Mouse (Mus musculus): ENCODE measurements around the gene Pim3. TPM values are rescaled to one million over a fixed set of nuclear protein-coding genes. Genes with fewer than 3 reads are reported as not detected.
A peak's percentile ranks its signal among the peaks of the same experiment; 100 is the strongest.

Pim3 gene
- polyA plus RNA-seq, 1 experiment from 2014 or later = 45.6 TPM

DNA sequence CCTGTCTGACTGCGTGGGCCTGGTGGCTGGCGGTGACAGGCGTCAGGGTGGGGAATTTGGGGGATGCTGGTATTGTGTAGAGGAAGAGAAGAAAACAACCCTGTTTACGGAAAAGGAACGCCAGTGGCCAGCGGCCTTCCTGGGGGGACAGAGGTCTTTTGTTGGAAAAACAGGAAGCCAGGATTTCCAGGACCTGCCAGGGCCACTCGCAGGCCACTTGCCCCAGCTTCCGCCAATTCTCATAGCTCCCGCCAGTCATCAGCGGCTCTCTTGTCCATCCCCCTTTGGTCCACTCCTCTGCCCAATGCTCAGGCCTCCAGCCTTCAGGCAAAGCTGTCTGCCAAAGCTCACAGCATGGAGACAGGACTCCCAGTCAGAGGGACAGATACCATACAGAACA is 21.9 kb upstream of the Pim3 start:
- no peak overlapping the region; the same call in 1 of the 2 replicates for H3K27ac ChIP-seq
- H3K4me2 ChIP-seq = no peak overlapping the region
- no peak for ATAC-seq (ENCODE audit: low FRiP score)
- H3K4me3 ChIP-seq = no peak overlapping the region
- H3K4me1 ChIP-seq (replicated peaks) = peaks cover 38% of the 10 kb centered on the region
- H3K27me3 ChIP-seq = no peaks in the 10 kb centered on the region
- H3K36me3 ChIP-seq = no peaks in the 10 kb centered on the region
- H3K9ac ChIP-seq = no peak overlapping the region
- WGBS = 69% methylated on average over 10 of the region's 10 CpGs
- H3K9me3 ChIP-seq = no peaks in the 10 kb centered on the region

DNA sequence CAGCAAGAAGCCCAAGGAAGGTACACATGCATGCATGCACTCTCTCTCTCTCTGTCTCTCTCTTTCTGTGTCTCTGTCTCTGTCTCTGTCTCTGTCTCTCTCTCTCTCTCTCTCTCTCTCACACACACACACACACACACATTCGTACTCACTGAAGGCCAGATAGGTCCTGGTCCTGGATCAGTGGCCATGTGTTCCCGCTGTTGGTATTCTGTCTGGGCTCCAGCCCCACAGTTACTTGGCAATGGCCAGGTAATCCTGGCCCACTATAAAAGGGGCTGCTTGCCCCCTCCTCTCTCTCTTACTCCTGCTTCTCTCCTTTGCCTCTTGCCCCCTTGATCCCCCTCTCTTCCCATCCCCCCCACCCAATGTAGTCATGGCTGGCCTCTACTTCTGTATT is 20.8 kb upstream of the Pim3 start:
- no peaks in the 10 kb centered on the region for H3K36me3 ChIP-seq
- no peaks in the 10 kb centered on the region for H3K27me3 ChIP-seq
- H3K4me3 ChIP-seq = no peak overlapping the region
- H3K4me1 ChIP-seq (replicated peaks) = peaks cover 38% of the 10 kb centered on the region
- no peak overlapping the region for H3K9ac ChIP-seq
- no peaks in the 10 kb centered on the region for H3K9me3 ChIP-seq
- H3K4me2 ChIP-seq = no peak overlapping the region
- H3K27ac ChIP-seq = no peak overlapping the region
- WGBS = 89% methylated on average over 2 of the region's 2 CpGs
- ATAC-seq (ENCODE audit: low FRiP score) = no peak

DNA sequence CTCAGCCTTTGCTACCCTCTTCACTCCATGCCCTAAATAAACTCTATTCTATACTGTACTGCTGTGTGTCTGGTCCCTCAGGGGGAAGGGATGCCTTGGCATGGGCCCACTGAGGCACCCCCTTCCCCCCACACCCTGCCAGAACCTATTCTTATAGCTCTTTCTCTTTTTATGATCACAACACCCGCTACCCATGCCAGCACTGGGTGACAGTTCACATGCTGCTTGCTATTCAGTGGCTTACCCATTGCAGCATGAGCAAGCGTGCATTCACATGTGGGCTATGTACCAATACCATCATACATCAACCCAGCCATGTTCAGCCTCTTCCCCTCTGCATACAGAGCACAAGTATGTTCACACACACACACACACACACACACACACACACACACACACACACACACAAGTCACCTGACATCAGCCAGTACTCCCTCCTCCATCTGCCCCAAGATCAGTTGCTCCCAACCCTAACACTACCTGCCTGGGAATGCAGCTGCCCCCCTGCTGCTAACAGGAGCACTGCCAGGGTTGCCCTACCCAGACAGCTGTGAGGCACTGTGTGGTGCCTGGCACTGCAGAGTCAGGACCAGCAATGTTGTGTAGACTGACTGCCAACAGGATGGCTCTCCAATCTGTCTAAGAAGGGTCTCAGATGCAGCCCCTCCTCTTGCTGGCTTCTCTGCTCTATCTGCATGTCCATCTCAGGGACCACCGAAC is 20.2 kb upstream of the Pim3 start:
- Histone ChIP-seq H3K4me2 (no peak overlapping the region), H3K4me3 (no peak overlapping the region), H3K27ac (no peak overlapping the region), H3K9ac (no peak overlapping the region), H3K9me3 (no peaks in the 10 kb centered on the region), H3K27me3 (no peaks in the 10 kb centered on the region), H3K4me1 (replicated peaks) (peaks cover 34% of the 10 kb centered on the region), H3K36me3 (no peaks in the 10 kb centered on the region)
- no peak for ATAC-seq (ENCODE audit: low FRiP score)
- 86% methylated on average over 3 of the region's 3 CpGs for WGBS

DNA sequence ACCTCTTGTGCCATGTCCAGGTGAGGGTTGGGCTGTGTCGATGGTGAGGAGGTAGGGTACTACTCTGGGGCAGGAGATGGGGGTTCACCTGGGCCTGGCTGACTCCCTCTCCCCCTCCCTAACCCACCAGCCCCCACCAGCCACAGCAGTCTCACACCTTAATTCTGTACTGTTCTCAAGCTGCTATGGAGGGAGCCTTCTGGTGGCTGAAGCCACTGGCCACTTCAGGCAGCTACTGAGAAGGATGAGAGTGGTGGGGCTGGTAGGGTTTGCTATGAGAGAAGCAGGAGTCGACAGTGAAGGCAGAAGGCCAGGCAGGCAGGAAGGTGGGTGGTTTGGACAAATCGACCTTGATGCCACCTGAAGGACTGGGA is 19.7 kb upstream of the Pim3 start:
- H3K4me3 ChIP-seq = no peak overlapping the region
- peaks cover 31% of the 10 kb centered on the region for H3K4me1 ChIP-seq (replicated peaks)
- no peaks in the 10 kb centered on the region for H3K36me3 ChIP-seq
- no peak for ATAC-seq (ENCODE audit: low FRiP score)
- 79% methylated on average over 3 of the region's 3 CpGs for WGBS
- no peak overlapping the region for H3K4me2 ChIP-seq
- H3K9me3 ChIP-seq = no peaks in the 10 kb centered on the region
- no peak overlapping the region for H3K27ac ChIP-seq
- H3K9ac ChIP-seq = no peak overlapping the region
- no peaks in the 10 kb centered on the region for H3K27me3 ChIP-seq

DNA sequence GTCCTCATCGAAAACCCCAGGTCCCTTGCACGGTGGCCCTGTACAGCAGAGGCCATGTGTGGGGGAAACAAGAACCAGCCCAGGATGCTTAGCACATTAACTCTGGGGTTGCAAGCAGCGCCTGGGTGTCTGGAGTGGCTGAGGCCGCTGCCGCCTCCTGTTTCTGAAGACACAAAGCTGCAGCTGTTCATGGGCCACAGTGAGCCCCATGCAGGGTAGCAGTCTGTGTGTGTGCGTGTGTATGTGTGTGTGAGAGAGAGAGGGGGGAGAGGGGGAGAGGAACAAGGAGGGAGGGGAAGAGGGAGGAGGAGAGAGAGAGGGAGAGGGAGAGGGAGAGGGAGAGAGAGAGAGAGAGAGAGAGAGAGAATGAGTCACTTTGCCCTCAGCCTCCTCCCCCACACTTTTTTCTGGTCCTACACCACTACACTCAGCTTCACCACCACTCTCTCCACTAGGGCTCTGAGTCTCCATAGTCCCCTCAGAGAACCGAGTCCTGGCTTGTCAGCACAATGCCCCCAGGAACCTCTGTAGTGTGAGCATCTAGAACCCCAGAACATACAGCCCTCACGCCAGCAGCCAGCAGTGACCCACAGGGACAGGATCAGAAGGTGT is 18.4 kb upstream of the Pim3 start:
- no peak overlapping the region for H3K9ac ChIP-seq
- no peak overlapping the region for H3K4me2 ChIP-seq
- 46% methylated on average over 8 of the region's 8 CpGs for WGBS
- no peaks in the 10 kb centered on the region for H3K9me3 ChIP-seq
- peaks cover 22% of the 10 kb centered on the region for H3K4me1 ChIP-seq (replicated peaks)
- H3K36me3 ChIP-seq = no peaks in the 10 kb centered on the region
- ATAC-seq (ENCODE audit: low FRiP score) = no peak
- H3K4me3 ChIP-seq = no peak overlapping the region
- no peaks in the 10 kb centered on the region for H3K27me3 ChIP-seq
- peak overlapping the region; percentile 23; the same call in 1 of the 2 replicates for H3K27ac ChIP-seq

DNA sequence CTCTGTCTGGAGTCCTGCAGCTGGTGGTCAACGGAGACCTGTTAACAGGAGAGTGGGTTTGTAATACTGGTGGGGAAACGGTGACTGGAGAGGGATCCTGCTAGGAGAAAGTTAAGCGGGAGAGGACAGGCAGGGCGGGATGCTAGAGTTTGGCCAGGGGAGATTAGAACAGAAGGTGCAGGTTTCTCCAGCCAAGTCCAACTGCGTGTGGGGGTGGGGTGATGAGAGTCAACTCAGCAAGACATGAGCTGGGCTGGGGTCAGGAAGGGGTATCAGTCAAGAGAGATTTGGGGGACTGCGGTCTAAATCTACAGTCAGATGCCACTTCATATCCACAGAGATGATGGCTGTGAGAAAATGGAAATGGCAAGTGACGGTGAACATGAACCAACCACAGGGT is 17.0 kb upstream of the Pim3 start:
- peaks cover 11% of the 10 kb centered on the region; the same call in 1 of the 2 replicates for H3K4me1 ChIP-seq (replicated peaks)
- H3K27ac ChIP-seq = no peak overlapping the region
- no peak overlapping the region for H3K4me3 ChIP-seq
- no peaks in the 10 kb centered on the region for H3K27me3 ChIP-seq
- 93% methylated on average over 7 of the region's 7 CpGs for WGBS
- no peak for ATAC-seq (ENCODE audit: low FRiP score)
- no peak overlapping the region for H3K9ac ChIP-seq
- H3K4me2 ChIP-seq = no peak overlapping the region
- H3K9me3 ChIP-seq = no peaks in the 10 kb centered on the region
- no peaks in the 10 kb centered on the region for H3K36me3 ChIP-seq

DNA sequence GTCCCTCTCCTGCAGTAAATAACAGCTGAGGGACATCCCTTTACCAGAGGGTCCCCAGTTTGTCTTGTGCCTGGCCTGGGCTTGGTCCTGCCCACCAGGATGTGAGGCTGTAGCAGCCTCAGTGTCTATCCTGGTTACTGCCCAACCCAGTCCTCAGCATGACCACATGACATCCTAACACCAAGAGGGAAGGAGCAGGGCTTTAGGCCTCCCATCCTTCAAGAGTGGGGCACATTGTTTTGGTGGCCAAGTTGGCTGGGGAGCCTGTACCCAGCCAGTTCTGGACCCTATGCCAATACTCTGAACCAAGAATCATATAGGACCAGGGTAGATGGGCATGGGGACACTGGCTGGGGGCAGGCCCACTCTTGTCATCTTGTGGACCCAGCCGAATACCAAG is 13.3 kb upstream of the Pim3 start:
- Histone ChIP-seq H3K36me3 (no peaks in the 10 kb centered on the region), H3K27me3 (no peaks in the 10 kb centered on the region), H3K9me3 (no peaks in the 10 kb centered on the region), H3K4me1 (replicated peaks) (peaks cover 11% of the 10 kb centered on the region), H3K4me3 (no peak overlapping the region), H3K27ac (no peak overlapping the region), H3K4me2 (no peak overlapping the region), H3K9ac (no peak overlapping the region)
- WGBS = 91% methylated on average over 1 of the region's 1 CpGs
- ATAC-seq (ENCODE audit: low FRiP score) = no peak

DNA sequence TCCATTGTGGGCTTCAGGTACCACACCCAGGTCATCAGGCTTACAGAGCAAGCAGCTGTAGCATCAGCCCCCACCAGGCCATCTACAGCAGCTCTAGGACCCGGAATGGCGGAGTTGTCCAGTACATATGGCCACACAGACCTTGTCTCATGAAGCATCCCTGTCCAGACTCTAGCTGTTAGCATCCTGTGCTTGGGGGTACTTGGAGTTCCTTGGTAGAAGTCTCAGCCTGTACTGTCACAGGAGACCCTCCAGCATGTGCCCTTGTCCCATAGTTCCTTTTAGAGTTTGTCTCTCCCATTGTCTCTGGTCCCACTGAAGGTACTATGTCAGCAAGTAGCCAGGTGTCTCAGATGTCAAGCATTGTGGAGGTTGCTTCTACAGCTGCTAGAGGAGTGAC is 12.4 kb upstream of the Pim3 start:
- no peaks in the 10 kb centered on the region for H3K36me3 ChIP-seq
- H3K9me3 ChIP-seq = no peaks in the 10 kb centered on the region
- no peak overlapping the region for H3K27ac ChIP-seq
- no peak overlapping the region for H3K9ac ChIP-seq
- ATAC-seq (ENCODE audit: low FRiP score) = no peak
- no peak overlapping the region for H3K4me2 ChIP-seq
- H3K4me1 ChIP-seq (replicated peaks) = peaks cover 17% of the 10 kb centered on the region
- 90% methylated on average over 2 of the region's 2 CpGs for WGBS
- no peak overlapping the region for H3K4me3 ChIP-seq
- H3K27me3 ChIP-seq = no peaks in the 10 kb centered on the region

DNA sequence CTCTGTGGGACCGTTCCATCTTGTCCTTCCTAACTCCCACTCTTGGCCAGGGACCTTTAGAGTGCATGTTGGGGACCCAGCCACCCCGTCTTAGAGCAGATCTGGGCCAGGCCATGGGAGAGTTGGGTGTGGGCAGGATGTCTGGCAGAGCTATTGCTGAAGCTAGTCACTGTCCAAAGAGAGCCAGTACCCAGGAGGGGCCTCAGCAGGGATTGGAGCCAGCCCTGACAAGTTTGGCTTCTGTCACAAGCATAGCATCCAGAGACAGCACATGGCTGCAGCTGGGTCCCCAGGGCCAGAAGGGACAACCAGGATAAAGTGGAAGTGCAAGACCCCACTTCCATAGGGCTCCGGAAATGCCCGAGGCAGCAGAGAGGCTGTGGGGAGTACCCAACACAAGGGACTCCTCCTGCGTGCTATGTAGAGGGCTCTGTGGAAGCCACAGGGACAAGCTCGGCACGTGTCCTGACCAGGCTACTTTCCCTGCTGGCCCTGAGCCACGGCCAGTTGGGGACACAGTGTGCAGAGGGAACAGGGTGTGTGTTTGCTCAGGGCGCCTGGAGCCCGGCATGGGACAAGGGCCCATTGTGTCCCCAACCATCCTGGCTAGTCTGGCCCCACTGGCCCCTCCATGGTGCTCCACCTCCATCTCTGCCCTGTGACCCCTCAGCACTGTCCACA is 11.7 kb upstream of the Pim3 start:
- 49% methylated on average over 10 of the region's 10 CpGs for WGBS
- H3K4me3 ChIP-seq = no peak overlapping the region
- ATAC-seq (ENCODE audit: low FRiP score) = peak; percentile 36; the same call in 1 of the 2 replicates

DNA sequence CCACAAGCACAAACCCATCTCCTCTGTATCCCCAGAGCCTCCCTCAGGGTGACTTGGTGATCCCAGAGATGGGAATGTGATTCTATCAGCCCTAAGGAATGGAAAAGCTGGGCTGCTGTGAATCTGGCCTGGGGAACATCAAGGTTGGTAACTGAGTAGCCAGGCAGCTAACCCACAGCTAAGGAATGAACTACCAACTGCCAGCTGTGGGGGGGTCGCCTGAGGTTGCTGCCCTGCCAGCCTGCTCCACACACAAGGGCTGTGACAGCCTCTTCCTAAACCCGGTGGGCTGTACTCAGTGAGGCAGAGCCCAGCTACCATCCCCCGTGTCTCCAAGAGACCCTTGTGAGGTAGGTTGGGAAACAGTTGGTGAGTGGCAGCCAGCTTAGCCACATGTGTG is 10.9 kb upstream of the Pim3 start:
- 58% methylated on average over 3 of the region's 3 CpGs for WGBS
- H3K4me1 ChIP-seq (replicated peaks) = peaks cover 22% of the 10 kb centered on the region
- no peak overlapping the region for H3K4me3 ChIP-seq
- H3K27me3 ChIP-seq = no peaks in the 10 kb centered on the region
- H3K9me3 ChIP-seq = no peaks in the 10 kb centered on the region
- no peak overlapping the region for H3K27ac ChIP-seq
- no peak overlapping the region for H3K4me2 ChIP-seq
- ATAC-seq (ENCODE audit: low FRiP score) = no peak
- no peaks in the 10 kb centered on the region for H3K36me3 ChIP-seq
- no peak overlapping the region for H3K9ac ChIP-seq

More for the DNA sequence above, 11.7 kb upstream of the Pim3 start:
- Histone ChIP-seq H3K27ac (no peak overlapping the region), H3K27me3 (no peaks in the 10 kb centered on the region), H3K36me3 (no peaks in the 10 kb centered on the region), H3K4me1 (replicated peaks) (peaks cover 22% of the 10 kb centered on the region), H3K9ac (no peak overlapping the region), H3K9me3 (no peaks in the 10 kb centered on the region), H3K4me2 (no peak overlapping the region)

DNA sequence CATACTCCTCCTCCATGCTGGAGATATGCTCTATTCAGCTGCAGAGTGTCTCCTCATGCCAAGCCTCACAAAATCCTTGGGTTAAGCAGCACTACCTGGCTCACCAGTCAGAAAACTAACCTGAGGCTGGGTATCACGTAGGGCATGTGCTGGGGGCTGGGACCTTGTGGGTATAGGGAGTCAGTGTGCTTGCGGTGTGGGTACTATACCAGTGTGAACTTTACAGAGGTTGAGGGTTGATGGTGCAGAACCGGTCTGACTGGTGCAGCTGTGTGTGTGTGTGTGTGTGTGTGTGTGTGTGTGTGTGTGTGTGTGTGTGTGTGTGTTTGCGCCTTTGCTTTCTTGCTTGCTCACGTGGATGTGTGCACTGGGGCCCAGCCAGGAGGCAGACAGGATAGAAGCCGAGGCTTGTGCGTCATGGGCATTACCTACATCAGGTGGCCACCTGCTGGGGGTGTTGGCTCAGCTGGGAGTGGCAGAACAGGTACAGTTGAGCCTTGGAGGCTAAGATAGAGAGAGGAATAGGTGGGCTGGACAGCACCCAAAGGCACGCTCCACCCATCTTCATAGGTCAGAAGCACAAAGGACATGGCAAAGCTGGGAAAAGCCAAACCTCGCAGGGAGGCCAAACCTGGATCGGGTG is 10.4 kb upstream of the Pim3 start:
- 84% methylated on average over 9 of the region's 10 CpGs for WGBS
- H3K27ac ChIP-seq = no peak overlapping the region
- H3K4me2 ChIP-seq = no peak overlapping the region
- no peaks in the 10 kb centered on the region for H3K27me3 ChIP-seq
- ATAC-seq (ENCODE audit: low FRiP score) = no peak
- no peaks in the 10 kb centered on the region for H3K9me3 ChIP-seq
- no peak overlapping the region for H3K9ac ChIP-seq
- H3K4me3 ChIP-seq = no peak overlapping the region
- peaks cover 22% of the 10 kb centered on the region for H3K4me1 ChIP-seq (replicated peaks)
- H3K36me3 ChIP-seq = no peaks in the 10 kb centered on the region

DNA sequence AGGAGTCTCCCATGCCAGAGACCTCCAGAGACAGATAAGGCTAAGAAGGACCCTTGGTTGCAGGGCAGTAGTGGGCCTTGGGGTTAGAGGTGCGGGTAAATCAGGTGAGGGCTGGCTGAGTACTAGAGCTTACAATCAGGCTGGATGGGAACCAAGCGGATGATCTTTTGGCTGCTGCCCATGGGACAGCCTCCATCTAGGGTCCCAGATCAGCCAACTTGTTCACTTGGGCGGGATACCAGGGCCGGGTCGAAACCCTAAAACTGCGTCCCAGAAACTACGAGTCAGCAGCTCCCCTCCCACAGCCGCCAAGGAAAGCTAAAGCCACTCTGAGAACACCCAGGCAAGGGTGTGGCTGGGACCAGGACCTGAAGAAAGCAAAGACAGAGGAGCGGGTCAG is 8.9 kb upstream of the Pim3 start:
- no peaks in the 10 kb centered on the region for H3K36me3 ChIP-seq
- WGBS = 84% methylated on average over 9 of the region's 9 CpGs
- H3K27ac ChIP-seq = no peak overlapping the region
- H3K9me3 ChIP-seq = no peaks in the 10 kb centered on the region
- H3K4me2 ChIP-seq = no peak overlapping the region
- ATAC-seq (ENCODE audit: low FRiP score) = no peak
- H3K4me1 ChIP-seq (replicated peaks) = peaks cover 22% of the 10 kb centered on the region
- no peaks in the 10 kb centered on the region for H3K27me3 ChIP-seq
- no peak overlapping the region for H3K9ac ChIP-seq
- no peak overlapping the region for H3K4me3 ChIP-seq

Data from hindbrain, embryonic 13.5 days (tissue).